Mouse (Mus musculus): Measurements from ENCODE around the gene Marveld3. TPM values are rescaled to one million over a fixed set of nuclear protein-coding genes. Genes with fewer than 3 reads are reported as not detected.

Marveld3 gene
- polyA plus RNA-seq, 1 experiment from 2014 or later: 0.27 TPM

GRCm38 (mm10) chr8:109982386-109983105 is 20.5 kb upstream of the Marveld3 start:
- no peak overlapping the region for H3K27ac ChIP-seq (replicated peaks; ENCODE audit: low read depth, low read length)
- 81% methylated on average over 15 of the region's 15 CpGs for WGBS
- H3K36me3 ChIP-seq (ENCODE audit: control insufficient read depth, insufficient read depth, low read length): no peaks in the 10 kb centered on the region
- no peak overlapping the region for H3K4me3 ChIP-seq (ENCODE audit: low read depth, low read length)
- no peaks in the 10 kb centered on the region for H3K4me1 ChIP-seq (ENCODE audit: control insufficient read depth, insufficient read depth, low read length)
- DNase-seq (ENCODE audit: low spot score) (no peak), ATAC-seq (ENCODE audit: insufficient number of reproducible peaks, low FRiP score, low TSS enrichment, low read depth) (no peak)
- no peak overlapping the region for H3K9ac ChIP-seq (ENCODE audit: low read length)
- no peaks in the 10 kb centered on the region for H3K9me3 ChIP-seq (ENCODE audit: control insufficient read depth, low read length)
- H3K4me2 ChIP-seq (ENCODE audit: low read depth, severe bottlenecking): no peak overlapping the region
- no peaks in the 10 kb centered on the region for H3K27me3 ChIP-seq (ENCODE audit: control insufficient read depth, insufficient read depth, low read length)

GRCm38 (mm10) chr8:109979339-109979738 is 17.3 kb upstream of the Marveld3 start:
- WGBS: 78% methylated on average over 6 of the region's 6 CpGs

GRCm38 (mm10) chr8:109972901-109973300 is 10.9 kb upstream of the Marveld3 start:
- no peak overlapping the region for H3K4me3 ChIP-seq (ENCODE audit: low read depth, low read length)
- H3K27ac ChIP-seq (replicated peaks; ENCODE audit: low read depth, low read length): no peak overlapping the region
- H3K9me3 ChIP-seq (ENCODE audit: control insufficient read depth, low read length): no peaks in the 10 kb centered on the region; the same call in 1 of the 2 replicates
- no peaks in the 10 kb centered on the region for H3K4me1 ChIP-seq (ENCODE audit: control insufficient read depth, insufficient read depth, low read length)
- H3K27me3 ChIP-seq (ENCODE audit: control insufficient read depth, insufficient read depth, low read length): peaks cover 13% of the 10 kb centered on the region; the same call in 1 of the 2 replicates
- 93% methylated on average over 4 of the region's 4 CpGs for WGBS
- DNase-seq (ENCODE audit: low spot score) (no peak), ATAC-seq (ENCODE audit: insufficient number of reproducible peaks, low FRiP score, low TSS enrichment, low read depth) (no peak)
- no peak overlapping the region for H3K9ac ChIP-seq (ENCODE audit: low read length)
- no peaks in the 10 kb centered on the region for H3K36me3 ChIP-seq (ENCODE audit: control insufficient read depth, insufficient read depth, low read length)
- no peak overlapping the region for H3K4me2 ChIP-seq (ENCODE audit: low read depth, severe bottlenecking)

More at GRCm38 (mm10) chr8:109979339-109979738, 17.3 kb upstream of the Marveld3 start:
- no peak overlapping the region for H3K4me2 ChIP-seq (ENCODE audit: low read depth, severe bottlenecking)
- no peaks in the 10 kb centered on the region; the same call in 1 of the 2 replicates for H3K9me3 ChIP-seq (ENCODE audit: control insufficient read depth, low read length)
- no peak overlapping the region for H3K27ac ChIP-seq (replicated peaks; ENCODE audit: low read depth, low read length)
- no peaks in the 10 kb centered on the region for H3K4me1 ChIP-seq (ENCODE audit: control insufficient read depth, insufficient read depth, low read length)
- no peaks in the 10 kb centered on the region for H3K27me3 ChIP-seq (ENCODE audit: control insufficient read depth, insufficient read depth, low read length)
- no peak overlapping the region for H3K9ac ChIP-seq (ENCODE audit: low read length)
- H3K36me3 ChIP-seq (ENCODE audit: control insufficient read depth, insufficient read depth, low read length): no peaks in the 10 kb centered on the region
- H3K4me3 ChIP-seq (ENCODE audit: low read depth, low read length): no peak overlapping the region
- no peak for DNase-seq (ENCODE audit: low spot score)
- no peak for ATAC-seq (ENCODE audit: insufficient number of reproducible peaks, low FRiP score, low TSS enrichment, low read depth)

GRCm38 (mm10) chr8:109970323-109970722 is 8.3 kb upstream of the Marveld3 start:
- Histone ChIP-seq H3K4me1 (ENCODE audit: control insufficient read depth, insufficient read depth, low read length) (no peaks in the 10 kb centered on the region), H3K4me3 (ENCODE audit: low read depth, low read length) (no peak overlapping the region), H3K9ac (ENCODE audit: low read length) (no peak overlapping the region), H3K27ac (replicated peaks; ENCODE audit: low read depth, low read length) (no peak overlapping the region), H3K4me2 (ENCODE audit: low read depth, severe bottlenecking) (no peak overlapping the region), H3K27me3 (ENCODE audit: control insufficient read depth, insufficient read depth, low read length) (peaks cover 13% of the 10 kb centered on the region; the same call in 1 of the 2 replicates), H3K36me3 (ENCODE audit: control insufficient read depth, insufficient read depth, low read length) (no peaks in the 10 kb centered on the region), H3K9me3 (ENCODE audit: control insufficient read depth, low read length) (no peaks in the 10 kb centered on the region)
- DNase-seq (ENCODE audit: low spot score) (no peak), ATAC-seq (ENCODE audit: insufficient number of reproducible peaks, low FRiP score, low TSS enrichment, low read depth) (no peak)
- 10% methylated on average over 9 of the region's 9 CpGs for WGBS

- Histone ChIP-seq H3K9ac (ENCODE audit: low read length) (no peak overlapping the region), H3K36me3 (ENCODE audit: control insufficient read depth, insufficient read depth, low read length) (no peaks in the 10 kb centered on the region), H3K27me3 (ENCODE audit: control insufficient read depth, insufficient read depth, low read length) (peaks cover 13% of the 10 kb centered on the region; the same call in 1 of the 2 replicates), H3K4me3 (ENCODE audit: low read depth, low read length) (no peak overlapping the region), H3K4me2 (ENCODE audit: low read depth, severe bottlenecking) (no peak overlapping the region), H3K27ac (replicated peaks; ENCODE audit: low read depth, low read length) (no peak overlapping the region), H3K9me3 (ENCODE audit: control insufficient read depth, low read length) (no peaks in the 10 kb centered on the region), H3K4me1 (ENCODE audit: control insufficient read depth, insufficient read depth, low read length) (no peaks in the 10 kb centered on the region)
- no peak for DNase-seq (ENCODE audit: low spot score)
- no peak for ATAC-seq (ENCODE audit: insufficient number of reproducible peaks, low FRiP score, low TSS enrichment, low read depth)
- 56% methylated on average over 10 of the region's 10 CpGs for WGBS
Observed at GRCm38 (mm10) chr8:109968837-109969236, 6.8 kb upstream of the Marveld3 start.

- Histone ChIP-seq H3K4me1 (ENCODE audit: control insufficient read depth, insufficient read depth, low read length) (no peaks in the 10 kb centered on the region), H3K9me3 (ENCODE audit: control insufficient read depth, low read length) (no peaks in the 10 kb centered on the region), H3K27ac (replicated peaks; ENCODE audit: low read depth, low read length) (no peak overlapping the region), H3K4me3 (ENCODE audit: low read depth, low read length) (no peak overlapping the region), H3K36me3 (ENCODE audit: control insufficient read depth, insufficient read depth, low read length) (no peaks in the 10 kb centered on the region), H3K27me3 (ENCODE audit: control insufficient read depth, insufficient read depth, low read length) (peaks cover 34% of the 10 kb centered on the region), H3K9ac (ENCODE audit: low read length) (no peak overlapping the region), H3K4me2 (ENCODE audit: low read depth, severe bottlenecking) (no peak overlapping the region)
- DNase-seq (ENCODE audit: low spot score) (no peak), ATAC-seq (ENCODE audit: insufficient number of reproducible peaks, low FRiP score, low TSS enrichment, low read depth) (no peak)
- WGBS: 69% methylated on average over 4 of the region's 4 CpGs
Observed at GRCm38 (mm10) chr8:109964106-109964505, 2.1 kb upstream of the Marveld3 start.

- H3K27ac ChIP-seq (replicated peaks; ENCODE audit: low read depth, low read length): no peak overlapping the region
- WGBS: 77% methylated on average over 13 of the region's 13 CpGs
- H3K4me1 ChIP-seq (ENCODE audit: control insufficient read depth, insufficient read depth, low read length): no peaks in the 10 kb centered on the region
- no peak overlapping the region for H3K4me3 ChIP-seq (ENCODE audit: low read depth, low read length)
- DNase-seq (ENCODE audit: low spot score) (no peak), ATAC-seq (ENCODE audit: insufficient number of reproducible peaks, low FRiP score, low TSS enrichment, low read depth) (no peak)
- no peaks in the 10 kb centered on the region for H3K36me3 ChIP-seq (ENCODE audit: control insufficient read depth, insufficient read depth, low read length)
- H3K4me2 ChIP-seq (ENCODE audit: low read depth, severe bottlenecking): no peak overlapping the region
- H3K9me3 ChIP-seq (ENCODE audit: control insufficient read depth, low read length): no peaks in the 10 kb centered on the region
- H3K27me3 ChIP-seq (ENCODE audit: control insufficient read depth, insufficient read depth, low read length): peaks cover 31% of the 10 kb centered on the region
- H3K9ac ChIP-seq (ENCODE audit: low read length): no peak overlapping the region
Observed at GRCm38 (mm10) chr8:109963421-109963820, 1.4 kb upstream of the Marveld3 start.

- Histone ChIP-seq H3K9ac (ENCODE audit: low read length) (no peak overlapping the region), H3K4me1 (ENCODE audit: control insufficient read depth, insufficient read depth, low read length) (no peaks in the 10 kb centered on the region; the same call in 1 of the 2 replicates), H3K27ac (replicated peaks; ENCODE audit: low read depth, low read length) (no peak overlapping the region), H3K27me3 (ENCODE audit: control insufficient read depth, insufficient read depth, low read length) (peaks cover 28% of the 10 kb centered on the region), H3K36me3 (ENCODE audit: control insufficient read depth, insufficient read depth, low read length) (no peaks in the 10 kb centered on the region), H3K4me2 (ENCODE audit: low read depth, severe bottlenecking) (no peak overlapping the region), H3K4me3 (ENCODE audit: low read depth, low read length) (no peak overlapping the region), H3K9me3 (ENCODE audit: control insufficient read depth, low read length) (no peaks in the 10 kb centered on the region)
- ATAC-seq (ENCODE audit: insufficient number of reproducible peaks, low FRiP score, low TSS enrichment, low read depth) (no peak), DNase-seq (ENCODE audit: low spot score) (no peak)
- 73% methylated on average over 9 of the region's 9 CpGs for WGBS
Observed at GRCm38 (mm10) chr8:109962896-109963295, 893 bp upstream of the Marveld3 start.
